Mouse (Mus musculus) CH12.LX (cell line): Measurements from ENCODE around the gene Ica1l. TPM values are rescaled to one million over a fixed set of nuclear protein-coding genes. Genes with fewer than 3 reads are reported as not detected.
A peak's percentile ranks its signal among the peaks of the same experiment; 100 is the strongest.

Experiments used
- DNase-seq: peaks from one replicate; pipeline ENCODE4 v3.0.0-alpha.2; 2013; ENCODE audit errors: extremely low read depth
- H3K27ac ChIP-seq: 2 replicates; pipeline ENCODE4 v1.5.1; 2012; ENCODE audit warnings: low read depth, mild to moderate bottlenecking, control low read depth, moderate library complexity; ENCODE audit not compliant: insufficient read depth
- H3K27me3 ChIP-seq: replicated peaks from 2 replicates; pipeline ENCODE3; 2012; ENCODE audit warnings: inconsistent platforms
- H3K36me3 ChIP-seq, 2 experiments: replicated peaks in 1 of 2; 2 replicates each; pipeline versions ENCODE3 to v1.6.1; 2012; ENCODE audit warnings: inconsistent platforms in 1 of 2, low read length in 1 of 2, mild to moderate bottlenecking in 1 of 2, mixed read lengths in 1 of 2, moderate library complexity in 1 of 2; ENCODE audit not compliant: control insufficient read depth in 1 of 2, insufficient read depth in 1 of 2
- H3K4me1 ChIP-seq, 2 experiments: 2 replicates each; pipeline ENCODE4 v1.6.1; 2012; ENCODE audit warnings: inconsistent platforms in 1 of 2, moderate library complexity in 1 of 2; ENCODE audit not compliant: insufficient read depth in 2 of 2, control insufficient read depth in 1 of 2
- H3K4me2 ChIP-seq: 2 replicates; pipeline ENCODE4 v1.6.1; 2012; ENCODE audit warnings: low read depth, mild to moderate bottlenecking, control low read depth; ENCODE audit not compliant: poor library complexity, insufficient read depth, severe bottlenecking
- H3K4me3 ChIP-seq, 3 experiments: fragments of 150-350 bp in 1 of 3; sonication (generic) in 1 of 3; replicated peaks in 1 of 3; 2 replicates each; pipeline versions ENCODE3 to v1.5.1; 2011 to 2012; ENCODE audit warnings: low read depth in 2 of 3, low read length in 2 of 3, mild to moderate bottlenecking in 2 of 3, moderate library complexity in 2 of 3, control low read depth in 1 of 3, improper control_type of control experiment in 1 of 3, inconsistent platforms in 1 of 3, mixed read lengths in 1 of 3; ENCODE audit not compliant: poor library complexity in 1 of 3
- H3K79me2 ChIP-seq: replicated peaks from 2 replicates; pipeline ENCODE4 v1.6.1; 2012; ENCODE audit warnings: mild to moderate bottlenecking, moderate library complexity; ENCODE audit not compliant: control insufficient read depth, poor library complexity, insufficient read depth, severe bottlenecking; ENCODE audit errors: extremely low read depth
- H3K9ac ChIP-seq: 2 replicates; pipeline ENCODE4 v1.6.1; 2012; ENCODE audit warnings: low read depth, mild to moderate bottlenecking, control low read depth, moderate library complexity; ENCODE audit not compliant: insufficient read depth
- H3K9me3 ChIP-seq: replicated peaks from 2 replicates; pipeline ENCODE3; 2012; ENCODE audit warnings: low read length, inconsistent platforms, mixed read lengths
- BHLHE40 ChIP-seq: IDR thresholded peaks from 2 replicates; pipeline ENCODE4 v1.6.1; 2011; ENCODE audit warnings: mild to moderate bottlenecking, low read depth, low read length, improper control_type of control experiment
- CHD1 ChIP-seq: IDR thresholded peaks from 2 replicates; pipeline ENCODE4 v1.6.1; 2012; ENCODE audit warnings: low read depth, low read length, improper control_type of control experiment, inconsistent platforms
- CHD2 ChIP-seq: IDR thresholded peaks from 2 replicates; pipeline ENCODE4 v1.6.1; 2011; ENCODE audit warnings: low read length, improper control_type of control experiment
- ELF1 ChIP-seq: IDR thresholded peaks from 2 replicates; pipeline ENCODE4 v1.6.1; 2014; ENCODE audit warnings: low read depth, mild to moderate bottlenecking, inconsistent platforms, low read length, improper control_type of control experiment
- EP300 ChIP-seq: IDR thresholded peaks from 2 replicates; pipeline ENCODE4 v1.6.1; 2011; ENCODE audit warnings: low read length, improper control_type of control experiment
- ETS1 ChIP-seq: conservative IDR thresholded peaks from 2 replicates; pipeline ENCODE4 v1.6.1; 2012; ENCODE audit warnings: low read depth, mild to moderate bottlenecking, inconsistent platforms, low read length, improper control_type of control experiment, moderate library complexity
- GABPA ChIP-seq: IDR thresholded peaks from 2 replicates; pipeline ENCODE4 v1.6.1; 2012; ENCODE audit warnings: low read depth, low read length, improper control_type of control experiment, inconsistent platforms; ENCODE audit not compliant: insufficient replicate concordance
- HCFC1 ChIP-seq: IDR thresholded peaks from 2 replicates; pipeline ENCODE4 v1.6.1; 2012; ENCODE audit warnings: low read depth, mild to moderate bottlenecking, inconsistent platforms, low read length, improper control_type of control experiment
- IRF4 ChIP-seq: IDR thresholded peaks from 2 replicates; pipeline ENCODE4 v1.6.1; 2014; ENCODE audit warnings: low read depth, mild to moderate bottlenecking, inconsistent platforms, low read length, improper control_type of control experiment
- JUN ChIP-seq: IDR thresholded peaks from 2 replicates; pipeline ENCODE4 v1.6.1; 2011; ENCODE audit warnings: low read depth, mild to moderate bottlenecking, low read length, improper control_type of control experiment, moderate library complexity; ENCODE audit not compliant: insufficient read depth
- JUND ChIP-seq: conservative IDR thresholded peaks from 2 replicates; pipeline ENCODE4 v1.6.1; 2011; ENCODE audit warnings: low read depth, low read length, improper control_type of control experiment
- KAT2A ChIP-seq: IDR thresholded peaks from 2 replicates; pipeline ENCODE4 v1.6.1; 2012; ENCODE audit warnings: low read length, improper control_type of control experiment, inconsistent platforms; ENCODE audit not compliant: insufficient replicate concordance
- MAFK ChIP-seq: IDR thresholded peaks from 2 replicates; pipeline ENCODE4 v1.6.1; 2011; ENCODE audit warnings: low read length, improper control_type of control experiment; ENCODE audit not compliant: insufficient replicate concordance
- MAX ChIP-seq: IDR thresholded peaks from 2 replicates; pipeline ENCODE4 v1.6.1; 2011; ENCODE audit warnings: low read length, improper control_type of control experiment
- MAZ ChIP-seq: IDR thresholded peaks from 2 replicates; pipeline ENCODE4 v1.6.1; 2012; ENCODE audit warnings: low read depth, mild to moderate bottlenecking, inconsistent platforms, low read length, improper control_type of control experiment, moderate library complexity
- MEF2A ChIP-seq: IDR thresholded peaks from 2 replicates; pipeline ENCODE4 v1.6.1; 2014; ENCODE audit warnings: low read depth, mild to moderate bottlenecking, inconsistent platforms, low read length, improper control_type of control experiment, borderline replicate concordance
- MXI1 ChIP-seq: IDR thresholded peaks from 2 replicates; pipeline ENCODE4 v1.6.1; 2011; ENCODE audit warnings: mild to moderate bottlenecking, low read depth, low read length, improper control_type of control experiment
- MYC ChIP-seq: IDR thresholded peaks from 2 replicates; pipeline ENCODE4 v1.6.1; 2011; ENCODE audit warnings: low read depth, mild to moderate bottlenecking, improper control_type of control experiment, low read length
- NELFE ChIP-seq: IDR thresholded peaks from 2 replicates; pipeline ENCODE4 v1.6.1; 2011; ENCODE audit warnings: low read depth, low read length, improper control_type of control experiment
- POLR2AphosphoS2 ChIP-seq: IDR thresholded peaks from 2 replicates; pipeline ENCODE4 v1.6.1; 2011; ENCODE audit warnings: low read depth, low read length, improper control_type of control experiment
- RCOR1 ChIP-seq: conservative IDR thresholded peaks from 2 replicates; pipeline ENCODE4 v1.6.1; 2012; ENCODE audit warnings: low read depth, mild to moderate bottlenecking, inconsistent platforms, low read length, improper control_type of control experiment
- SIN3A ChIP-seq: IDR thresholded peaks from 2 replicates; pipeline ENCODE4 v1.6.1; 2012; ENCODE audit warnings: low read length, improper control_type of control experiment, inconsistent platforms
- TBP ChIP-seq: conservative IDR thresholded peaks from 2 replicates; pipeline ENCODE4 v1.6.1; 2011; ENCODE audit warnings: low read depth, low read length, improper control_type of control experiment
- TCF12 ChIP-seq: IDR thresholded peaks from 2 replicates; pipeline ENCODE4 v1.6.1; 2014; ENCODE audit warnings: low read depth, mild to moderate bottlenecking, inconsistent platforms, low read length, improper control_type of control experiment
- UBTF ChIP-seq: IDR thresholded peaks from 2 replicates; pipeline ENCODE4 v1.6.1; 2012; ENCODE audit warnings: low read depth, mild to moderate bottlenecking, inconsistent platforms, low read length, improper control_type of control experiment, moderate library complexity
- USF1 ChIP-seq: IDR thresholded peaks from 2 replicates; pipeline ENCODE4 v1.6.1; 2014; ENCODE audit warnings: low read depth, mild to moderate bottlenecking, inconsistent platforms, low read length, improper control_type of control experiment
- ZMIZ1 ChIP-seq: IDR thresholded peaks from 2 replicates; pipeline ENCODE4 v1.6.1; 2012; ENCODE audit warnings: low read depth, mild to moderate bottlenecking, inconsistent platforms, low read length, improper control_type of control experiment
- dilution Hi-C: fragments of 300-500 bp; cut with MboI; formaldehyde crosslinking; loops from 2 replicates; pipeline ENCODE4 v1.14.3; 2020; ENCODE audit warnings: low sequenced_read_pairs; ENCODE audit not compliant: extremely low pct_unique_long_range_greater_than_20kb, extremely low pct_ligation_motif_present
- in situ Hi-C: fragments of 300-500 bp; cut with MboI; formaldehyde crosslinking; loops from 3 replicates; pipeline ENCODE4 v1.14.3; 2019; ENCODE audit warnings: low sequenced_read_pairs, low pct_ligation_motif_present, low pct_unique_long_range_greater_than_20kb, mixed read lengths
- polyA plus RNA-seq: library from polyadenylated mRNA; unstranded; fragments of >175 nt; gene quantifications from 2 replicates; pipeline ENCODE4 v1.2.1, GENCODE M21; 2012; ENCODE audit warnings: low read depth; ENCODE audit not compliant: insufficient read length
- total RNA-seq, 2 experiments: library from RNA; depleted of rRNA; stranded (reverse); fragments of 300-350 nt in 1 of 2; fragments of >200 nt in 1 of 2; gene quantifications; 2 replicates each; pipeline ENCODE4 v1.2.3; 2012 to 2014

Ica1l gene
- total and polyA plus RNA-seq, 3 experiments = 2.2 to 6.0 (median 5.0) TPM

- H3K9me3 ChIP-seq = no peaks in the 10 kb centered on the region
- in situ Hi-C loops = no loop called here
- TF ChIP-seq EP300 = peak; percentile 98
- TF ChIP-seq MYC = peak; percentile 81; the same call in 1 of the 2 replicates
- peak; percentile 99 for TF ChIP-seq IRF4
- TF ChIP-seq BHLHE40 = peak; percentile 88
- peak; percentile 91 for TF ChIP-seq MEF2A
- TF ChIP-seq ELF1 = peak; percentile 45
- TF ChIP-seq ZMIZ1 = no peak
- peak; percentile 100 for TF ChIP-seq MAFK
- peak; percentile 93 for TF ChIP-seq JUN
- TF ChIP-seq TCF12 = peak; percentile 97
- peak; percentile 97 for TF ChIP-seq JUND
- TF ChIP-seq SIN3A = peak; percentile 91
- TF ChIP-seq UBTF = no peak
- TF ChIP-seq RCOR1 = peak; percentile 98
- TF ChIP-seq MAZ = peak; percentile 71; the same call in 1 of the 2 replicates
- peak; percentile 82 for TF ChIP-seq MXI1
- peak; percentile 83 for TF ChIP-seq CHD2
- TF ChIP-seq TBP = 0 out of 2 replicates have a peak, but pooled peaks have one; percentile 16
- peak; percentile 99 for TF ChIP-seq ETS1
- peak; percentile 57 for TF ChIP-seq HCFC1
- no peak for TF ChIP-seq CHD1
- TF ChIP-seq KAT2A = no peak
- TF ChIP-seq POLR2AphosphoS2 = no peak
- TF ChIP-seq GABPA = no peak
- TF ChIP-seq USF1 = no peak
- no peak for TF ChIP-seq NELFE
- peak; percentile 76 for TF ChIP-seq MAX
- TF ChIP-seq, all 38 proteins: peak for 19
- H3K36me3 ChIP-seq = no peaks in the 10 kb centered on the region
- peak overlapping the region; percentile 65; the same call in 1 of the 2 replicates for H3K27ac ChIP-seq
- H3K4me3 ChIP-seq = no peak overlapping the region
- no peaks in the 10 kb centered on the region for H3K27me3 ChIP-seq
- H3K79me2 ChIP-seq = no peaks in the 10 kb centered on the region
- peak overlapping the region; percentile 75 for H3K4me2 ChIP-seq
- no peak overlapping the region for H3K9ac ChIP-seq
- peaks cover 9 to 25% of the 10 kb centered on the region in 2 experiments for H3K4me1 ChIP-seq
- DNase-seq = peak; percentile 94
- dilution Hi-C loops = no loop called here
Observed at GRCm38 (mm10) chr1:60016136-60016611, 26.8 kb downstream of the Ica1l start.
